Mouse (Mus musculus) retina, postnatal 1 day (tissue): ENCODE measurements at regions not wholly inside any gene's neighbourhood (a gene's known extent, or its start where the extent isn't known, plus 50 kb on each side); places are given as distances from the start of the nearest gene placed in this dataset.
A peak's percentile ranks its signal among the peaks of the same experiment; 100 is the strongest.
"Not testable (repeated sequence)": the region's sequence is repeated elsewhere in the genome, so short reads cannot be mapped to it uniquely, and the experiment has no call there.

Source experiments
- DNase-seq: peaks from one replicate; pipeline ENCODE4 v3.0.0-alpha.2; 2012

DNA sequence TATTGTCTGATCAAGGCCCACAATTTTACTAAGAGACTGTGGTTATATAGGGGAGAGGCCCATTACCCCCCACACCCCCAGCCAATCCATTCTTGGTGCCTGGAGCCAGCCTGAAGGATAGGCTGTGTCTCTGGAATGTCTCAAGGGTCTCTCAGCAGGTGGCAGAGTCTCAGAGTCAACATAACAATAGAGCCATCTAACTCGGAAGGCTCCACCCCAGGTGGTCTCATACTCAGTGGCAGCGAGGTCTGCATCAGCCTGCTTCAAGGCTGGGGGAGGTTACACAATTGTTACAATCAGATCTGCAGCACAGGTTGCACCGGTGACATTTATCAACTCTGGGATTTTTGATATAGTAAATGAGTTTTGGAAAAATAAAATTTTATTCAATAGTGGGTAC is 2513.1 kb upstream of the Gm12353 start:
- peak; percentile 2 for DNase-seq

DNA sequence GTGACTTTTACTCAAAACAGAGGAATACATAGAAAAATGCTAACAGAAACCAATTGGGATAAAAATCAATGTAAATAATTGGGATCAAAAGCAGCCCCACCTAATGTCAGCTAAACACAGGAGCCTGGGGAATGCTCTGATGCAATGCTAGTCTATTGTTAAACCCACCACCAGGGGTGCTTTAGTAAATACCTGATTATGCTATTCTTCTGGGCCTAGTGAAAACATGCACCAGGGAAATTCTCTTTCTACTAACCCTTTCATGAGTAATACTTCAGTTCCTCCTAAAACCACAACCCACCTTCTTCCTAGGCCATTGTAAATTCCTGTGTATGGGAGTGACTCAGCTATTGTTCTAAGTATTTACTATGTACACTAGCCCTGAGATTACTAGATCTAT is 2497.3 kb upstream of the Gm12353 start:
- DNase-seq = not testable (repeated sequence)
